Mouse (Mus musculus) kidney, postnatal 36 days (tissue): Measurements from ENCODE around the gene Tmem82.
"Not testable (repeated sequence)": the region's sequence is repeated elsewhere in the genome, so short reads cannot be mapped to it uniquely, and the experiment has no call there.

Experiments used
- DNase-seq, 2 experiments: peaks; one replicate each; pipeline ENCODE4 v3.0.0; 2021 to 2022; ENCODE audit warnings: mixed read lengths in 2 of 2

Gene Tmem82

GRCm38 (mm10) chr4:141574789-141575702 is 43.4 kb downstream of the Tmem82 start:
- DNase-seq = peak; percentile 87 to 95

- peak; percentile 79 to 93 for DNase-seq
Measured at GRCm38 (mm10) chr4:141573359-141573966, 45.0 kb downstream of the Tmem82 start.

- peak in 1 of 2 experiments; percentile 39 for DNase-seq
Measured at GRCm38 (mm10) chr4:141572668-141573358, 45.6 kb downstream of the Tmem82 start.

- DNase-seq = peak; percentile 51 to 52
Measured at GRCm38 (mm10) chr4:141571934-141572333, 46.5 kb downstream of the Tmem82 start.

DNA sequence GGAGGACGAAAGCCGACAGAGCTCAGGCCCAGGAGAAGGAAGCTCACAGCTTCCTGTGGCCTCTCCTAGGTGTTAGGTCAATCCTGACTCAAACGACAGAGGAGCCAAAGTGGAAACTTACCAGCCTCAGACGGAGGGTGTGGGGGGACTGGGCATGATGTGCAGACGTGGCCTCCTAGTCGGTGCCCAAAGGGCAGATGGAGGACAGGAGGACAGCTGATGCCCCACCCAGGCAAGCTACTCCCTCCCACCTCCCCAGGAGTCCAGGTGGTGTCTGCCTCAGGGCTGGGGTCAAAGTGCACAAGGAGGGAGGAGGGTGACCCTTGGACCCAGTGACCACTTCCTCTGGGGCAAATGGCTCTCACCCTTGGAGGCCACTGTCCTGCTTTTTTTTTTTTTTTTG is 47.1 kb downstream of the Tmem82 start:
- peak; percentile 90 to 94 for DNase-seq

DNA sequence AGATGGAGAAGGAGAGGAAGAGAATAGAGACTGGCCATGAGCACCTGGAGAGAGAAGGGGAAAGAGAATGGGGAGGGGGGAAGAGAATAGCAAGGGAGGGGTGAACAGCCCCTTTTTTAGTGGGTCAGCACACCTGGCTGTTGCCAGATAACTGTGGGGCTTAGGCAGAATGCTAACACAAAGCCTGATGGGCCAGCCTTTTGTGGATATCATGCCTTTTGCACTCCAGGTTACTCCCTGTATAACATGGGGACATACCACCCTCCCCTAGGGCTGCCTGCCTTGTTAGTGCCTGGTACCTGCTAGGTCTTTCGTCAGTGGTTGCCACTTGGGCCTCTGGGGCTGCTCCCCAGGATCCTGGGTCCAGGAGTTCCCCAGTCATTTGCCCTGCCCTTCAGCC is 47.6 kb downstream of the Tmem82 start:
- no peak for DNase-seq

- peak; percentile 92 to 96 for DNase-seq
Measured at GRCm38 (mm10) chr4:141570004-141570403, 48.4 kb downstream of the Tmem82 start.

DNA sequence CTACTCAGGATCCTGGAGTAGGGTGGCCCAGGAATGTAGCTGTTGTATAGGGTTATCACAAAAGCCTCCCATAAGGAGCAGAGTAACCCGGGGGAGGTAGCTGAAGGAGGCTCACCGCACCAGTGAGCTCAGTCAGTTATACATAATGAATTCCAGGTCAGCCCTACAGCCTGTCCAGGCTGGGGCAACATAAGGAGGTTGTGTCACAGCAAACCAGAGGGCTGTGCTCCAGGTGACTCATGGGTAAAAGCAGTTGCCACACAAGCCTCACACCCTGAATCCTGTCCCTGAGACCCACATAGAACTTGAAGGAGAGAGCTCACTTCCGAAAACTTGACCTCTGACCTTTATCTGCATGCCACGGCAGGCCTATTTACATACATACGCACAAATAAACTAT is 49.5 kb downstream of the Tmem82 start:
- DNase-seq = no peak

DNA sequence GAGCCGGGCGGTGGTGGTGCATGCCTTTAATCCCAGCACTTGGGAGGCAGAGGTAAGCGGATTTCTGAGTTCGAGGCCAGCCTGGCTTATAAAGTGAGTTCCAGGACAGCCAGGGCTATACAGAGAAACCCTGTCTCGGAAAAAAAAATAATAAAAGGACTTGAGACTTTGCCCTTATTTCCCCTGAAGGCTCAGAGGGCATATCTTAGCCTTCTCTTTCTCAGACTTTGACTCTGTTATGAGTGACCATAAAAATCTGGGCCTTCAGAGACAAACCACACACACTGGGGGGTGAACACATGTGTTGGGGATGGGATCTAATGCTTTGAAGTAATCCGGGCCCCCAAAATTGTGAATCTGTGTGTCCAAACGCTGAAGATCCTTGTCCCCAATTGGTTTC is 51.3 kb downstream of the Tmem82 start:
- not testable (repeated sequence) for DNase-seq

- no peak for DNase-seq
Measured at GRCm38 (mm10) chr4:141566187-141566586, 52.2 kb downstream of the Tmem82 start.

GRCm38 (mm10) chr4:141565325-141565724 is 53.1 kb downstream of the Tmem82 start:
- DNase-seq = peak; percentile 51 to 53

- no peak for DNase-seq
Measured at GRCm38 (mm10) chr4:141564660-141565059, 53.8 kb downstream of the Tmem82 start.

DNA sequence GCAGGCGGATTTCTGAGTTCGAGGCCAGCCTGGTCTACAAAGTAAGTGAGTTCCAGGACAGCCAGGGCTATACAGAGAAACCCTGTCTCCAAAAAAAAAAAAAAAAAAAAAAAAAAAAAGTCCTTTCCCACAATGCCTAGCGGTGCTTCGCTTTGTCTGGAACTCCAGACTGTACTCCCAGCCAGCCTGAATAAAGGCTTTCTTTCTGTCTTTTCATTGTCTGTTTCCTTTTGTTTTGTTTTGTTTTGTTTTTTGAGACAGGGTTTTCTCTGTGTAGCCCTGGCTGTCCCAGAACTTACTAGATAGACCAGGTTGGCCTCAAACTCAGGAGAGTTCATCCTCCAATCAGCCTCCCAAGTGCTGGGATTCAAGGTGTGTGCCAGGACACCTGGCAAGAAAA is 54.2 kb downstream of the Tmem82 start:
- DNase-seq = no peak
